Comparison of ENCODE assay signal across 10 mouse cellular contexts in genomic region chr1:171189476-171190114, GRCm38 (mm10). TPM values are rescaled to one million over a fixed set of nuclear protein-coding genes. Genes with fewer than 3 reads are reported as not detected.
DNase-seq lines count a peak whose midpoint lies in the region; ATAC-seq and TF ChIP-seq lines count a peak whose summit lies in the region.
"Had no signal": no experiment of that assay in that cellular context is flagged by ENCODE, and none has a peak within 500 bp of the region (broad histone marks: within the 10 kb centered on the region; RNA-seq: fewer than 3 reads in every experiment).

No protein-coding gene starts in this region.

- no peak for TF ChIP-seq CTCF in Patski (IDR thresholded peaks at IDR 0.05)
- TF ChIP-seq CTCF in forebrain, postnatal 0 days (IDR thresholded peaks at IDR 0.05; ENCODE audit: low read depth) = no peak

- no peak overlapping the region for H3K4me2 ChIP-seq in kidney, embryonic 15.5 days
- H3K4me2 ChIP-seq in forebrain, postnatal 0 days (ENCODE audit: low read depth) = no peak overlapping the region
- 0 out of 2 replicates have a peak overlapping the region, but pooled peaks have one; percentile 7 for H3K4me2 ChIP-seq in limb, embryonic 15.5 days
- H3K4me2 ChIP-seq: liver, embryonic 15.5 days had no signal

- WGBS in kidney, embryonic 15.5 days = 47% methylated on average over 14 of the region's 14 CpGs
- 30% methylated on average over 14 of the region's 14 CpGs for WGBS in forebrain, postnatal 0 days
- 48% methylated on average over 14 of the region's 14 CpGs for WGBS in limb, embryonic 15.5 days

- H3K27me3 ChIP-seq in kidney, embryonic 15.5 days = peaks cover 40% of the 10 kb centered on the region
- H3K27me3 ChIP-seq in Patski = no peaks in the 10 kb centered on the region
- peaks cover 21% of the 10 kb centered on the region for H3K27me3 ChIP-seq in forebrain, postnatal 0 days (ENCODE audit: insufficient read depth, low read length)
- H3K27me3 ChIP-seq in limb, embryonic 15.5 days = peaks cover 29% of the 10 kb centered on the region

- no peak overlapping the region for H3K4me3 ChIP-seq in kidney, embryonic 15.5 days (replicated peaks)
- H3K4me3 ChIP-seq in forebrain, postnatal 0 days (ENCODE audit: low read depth, low read length) = no peak overlapping the region
- H3K4me3 ChIP-seq in limb, embryonic 15.5 days = no peak overlapping the region
- H3K4me3 ChIP-seq: liver, embryonic 15.5 days had no signal

- H3K4me1 ChIP-seq in kidney, embryonic 15.5 days = peaks cover 28% of the 10 kb centered on the region
- peaks cover 5% of the 10 kb centered on the region; the same call in 1 of the 2 replicates for H3K4me1 ChIP-seq in forebrain, postnatal 0 days (ENCODE audit: insufficient read depth)
- peaks cover 38% of the 10 kb centered on the region for H3K4me1 ChIP-seq in limb, embryonic 15.5 days

- no peaks in the 10 kb centered on the region for H3K36me3 ChIP-seq in kidney, embryonic 15.5 days
- no peaks in the 10 kb centered on the region for H3K36me3 ChIP-seq in forebrain, postnatal 0 days (ENCODE audit: insufficient read depth)
- no peaks in the 10 kb centered on the region for H3K36me3 ChIP-seq in limb, embryonic 15.5 days
- H3K36me3 ChIP-seq: liver, embryonic 15.5 days had no signal

- H3K27ac ChIP-seq in kidney, embryonic 15.5 days = 0 out of 2 replicates have a peak overlapping the region, but pooled peaks have one; percentile 7
- no peak overlapping the region for H3K27ac ChIP-seq in forebrain, postnatal 0 days (ENCODE audit: low read depth, low read length)
- H3K27ac ChIP-seq in limb, embryonic 15.5 days = no peak overlapping the region
- H3K27ac ChIP-seq: liver, embryonic 15.5 days had no signal

- POLR2A ChIA-PET in Patski (lab: Charles Lee) = interaction anchor here (0.6 to 1.3 kb wide), 2 partner anchors 24 to 61 kb away, joined by 3 to 7 read pairs; partner anchors contain the start of genes Adamts4 and Nr1i3

- CTCF ChIA-PET in Patski (lab: Charles Lee) = interaction anchor here (1.0 to 1.8 kb wide), 7 partner anchors 9 to 31 kb away, joined by 3 to 6 read pairs (median 3); no protein-coding TSS in a partner anchor

- no peak overlapping the region for H3K9ac ChIP-seq in kidney, embryonic 15.5 days
- H3K9ac ChIP-seq in forebrain, postnatal 0 days = no peak overlapping the region
- H3K9ac ChIP-seq in limb, embryonic 15.5 days = no peak overlapping the region
- H3K9ac ChIP-seq: liver, embryonic 15.5 days had no signal

- no peak for DNase-seq in kidney, postnatal 25 days
- peak; percentile 96 for DNase-seq in Patski (ENCODE audit: low read depth, low spot score)
- DNase-seq in forebrain, postnatal 0 days = peak; percentile 12
- no peak for DNase-seq in cerebellum, adult 11-12 months
- DNase-seq in thymus, adult 18-20 months = no peak
- no peak for DNase-seq in adrenal gland, postnatal 36 days

- no peaks in the 10 kb centered on the region for H3K9me3 ChIP-seq in kidney, embryonic 15.5 days (replicated peaks)
- H3K9me3 ChIP-seq in forebrain, postnatal 0 days (ENCODE audit: low read length) = no peaks in the 10 kb centered on the region
- no peaks in the 10 kb centered on the region for H3K9me3 ChIP-seq in limb, embryonic 15.5 days
- H3K9me3 ChIP-seq: liver, embryonic 15.5 days had no signal

- no peak for ATAC-seq in kidney, embryonic 15.5 days (replicated peaks; ENCODE audit: low FRiP score)
- ATAC-seq in Patski = peak; percentile 74
- peak; percentile 27; the same call in 1 of the 2 replicates for ATAC-seq in forebrain, postnatal 0 days
- ATAC-seq in limb, embryonic 15.5 days (ENCODE audit: insufficient number of reproducible peaks, low FRiP score, low TSS enrichment, low read depth) = peak; percentile 75

- in situ Hi-C loops in Patski (cut with MboI; ENCODE audit: low pct_unique_long_range_greater_than_20kb) = no loop called here

RNA-seq across cellular contexts. Expression of gene Pcp4l1, which starts 6.5 kb away (rescaled TPM):
- 2.8 and 4.0 TPM in 2 replicates for polyA plus RNA-seq in kidney, embryonic 15.5 days (2015; fragmentation: Nextera tagmentation; extraction: Ambion mirVana)
- 0.08 TPM for polyA plus RNA-seq in Patski (2021)
- total RNA-seq in forebrain, postnatal 0 days (2014; rRNA removed) = 12.3 and 16.2 TPM in 2 replicates
- polyA plus RNA-seq in forebrain, postnatal 0 days (2015; fragmentation: Nextera tagmentation; extraction: Ambion mirVana) = 31.4 and 33.4 TPM in 2 replicates
- 5.8 and 7.1 TPM in 2 replicates for polyA plus RNA-seq in limb, embryonic 15.5 days (2015; fragmentation: Nextera tagmentation; extraction: Ambion mirVana)
- total RNA-seq in adrenal gland, postnatal 36 days (2021) = 10 to 100 TPM; 42.0 to 53.6 TPM

RNA-seq across cellular contexts. Expression of gene Nr1i3, which starts 24.2 kb away (rescaled TPM):
- polyA plus RNA-seq in kidney, embryonic 15.5 days (2015; fragmentation: Nextera tagmentation; extraction: Ambion mirVana) = 0.26 and 0.81 TPM in 2 replicates
- polyA plus RNA-seq in Patski (2021) = 0.54 TPM
- total RNA-seq in forebrain, postnatal 0 days (2014; rRNA removed) = not detected in 2 replicates
- polyA plus RNA-seq in forebrain, postnatal 0 days (2015; fragmentation: Nextera tagmentation; extraction: Ambion mirVana) = 0.16 and 0.19 TPM in 2 replicates
- 0.11 and 0.33 TPM in 2 replicates for polyA plus RNA-seq in limb, embryonic 15.5 days (2015; fragmentation: Nextera tagmentation; extraction: Ambion mirVana)
- under 1 TPM in 1 of 2 experiments, not detected in 1; 0.13 TPM for total RNA-seq in adrenal gland, postnatal 36 days (2021)

RNA-seq across cellular contexts. Expression of gene Tomm40l, which starts 32.7 kb away (rescaled TPM):
- 35.1 and 35.4 TPM in 2 replicates for polyA plus RNA-seq in kidney, embryonic 15.5 days (2015; fragmentation: Nextera tagmentation; extraction: Ambion mirVana)
- polyA plus RNA-seq in Patski (2021) = 65.5 TPM
- total RNA-seq in forebrain, postnatal 0 days (2014; rRNA removed) = 46.5 and 62.7 TPM in 2 replicates
- 39.8 and 41.7 TPM in 2 replicates for polyA plus RNA-seq in forebrain, postnatal 0 days (2015; fragmentation: Nextera tagmentation; extraction: Ambion mirVana)
- polyA plus RNA-seq in limb, embryonic 15.5 days (2015; fragmentation: Nextera tagmentation; extraction: Ambion mirVana) = 29.8 and 32.7 TPM in 2 replicates
- 10 to 100 TPM; 51.4 to 65.3 TPM for total RNA-seq in adrenal gland, postnatal 36 days (2021)

RNA-seq across cellular contexts. Expression of gene Apoa2, which starts 35.3 kb away (rescaled TPM):
- polyA plus RNA-seq in kidney, embryonic 15.5 days (2015; fragmentation: Nextera tagmentation; extraction: Ambion mirVana) = 45.5 and 97.5 TPM in 2 replicates
- polyA plus RNA-seq in Patski (2021) = not detected
- total RNA-seq in forebrain, postnatal 0 days (2014; rRNA removed) = 0.92 and 2.0 TPM in 2 replicates
- 2.7 and 4.0 TPM in 2 replicates for polyA plus RNA-seq in forebrain, postnatal 0 days (2015; fragmentation: Nextera tagmentation; extraction: Ambion mirVana)
- 3.6 and 17.5 TPM in 2 replicates for polyA plus RNA-seq in limb, embryonic 15.5 days (2015; fragmentation: Nextera tagmentation; extraction: Ambion mirVana)
- total RNA-seq in adrenal gland, postnatal 36 days (2021) = 1 to 10 TPM; 2.2 to 6.4 TPM
- polyA plus RNA-seq: small intestine, adult 2 months had no signal

RNA-seq across cellular contexts. Expression of gene Mpz, which starts 39.1 kb away (rescaled TPM):
- 0.86 and 0.99 TPM in 2 replicates for polyA plus RNA-seq in kidney, embryonic 15.5 days (2015; fragmentation: Nextera tagmentation; extraction: Ambion mirVana)
- polyA plus RNA-seq in Patski (2021) = 0.06 TPM
- 0.38 TPM in 1 of 2 replicates, not detected in the other for total RNA-seq in forebrain, postnatal 0 days (2014; rRNA removed)
- 0.30 and 0.67 TPM in 2 replicates for polyA plus RNA-seq in forebrain, postnatal 0 days (2015; fragmentation: Nextera tagmentation; extraction: Ambion mirVana)
- 6.8 and 9.3 TPM in 2 replicates for polyA plus RNA-seq in limb, embryonic 15.5 days (2015; fragmentation: Nextera tagmentation; extraction: Ambion mirVana)
- total RNA-seq in adrenal gland, postnatal 36 days (2021) = 1 to 10 TPM; 1.5 to 1.6 TPM
- polyA plus RNA-seq: liver, embryonic 15.5 days had no signal

Comparison
In these comparisons a context has a peak if more than half of its experiments do, and no peak if none do; other contexts are left out.
1. DNase-seq: peak in Patski (single experiment) and forebrain, postnatal 0 days (single experiment); none in kidney, postnatal 25 days (0 of 2), cerebellum, adult 11-12 months (single experiment), thymus, adult 18-20 months (0 of 2) and adrenal gland, postnatal 36 days (0 of 2).